Mouse (Mus musculus) ES-E14 (cell line): ENCODE results near the gene Cdt1.

Source experiments
- CHD2 ChIP-seq: IDR thresholded peaks from 2 replicates; pipeline ENCODE4 v1.6.1; 2014; ENCODE audit warnings: mild to moderate bottlenecking, low read depth, low read length, inconsistent platforms
- MAFK ChIP-seq: IDR thresholded peaks from 2 replicates; pipeline ENCODE4 v1.6.1; 2014; ENCODE audit warnings: mild to moderate bottlenecking, low read depth, low read length, inconsistent platforms; ENCODE audit not compliant: insufficient read depth

DNA sequence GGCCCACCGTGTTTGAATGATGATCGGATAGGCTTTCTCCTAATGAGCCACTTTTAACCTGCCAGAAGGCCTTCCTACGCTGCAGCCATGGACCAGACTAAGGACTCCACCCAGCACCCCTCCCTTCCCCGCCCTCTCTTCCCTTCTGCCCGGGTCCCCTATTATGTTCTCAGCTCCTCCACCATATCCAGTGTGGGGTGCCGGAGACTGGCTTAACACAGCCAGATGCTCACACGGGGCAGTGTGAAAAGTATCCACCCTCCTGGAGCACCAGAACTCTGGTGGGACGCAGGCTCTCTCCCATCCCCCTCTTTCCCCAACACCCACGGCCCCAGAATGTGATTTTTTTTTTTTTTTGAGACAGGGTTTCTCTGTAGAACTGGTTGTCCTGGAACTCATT, 5.8 kb downstream of the Cdt1 start:
- no peak for TF ChIP-seq MAFK
- TF ChIP-seq CHD2, result no peak
